Mouse (Mus musculus): ENCODE data around the gene Cluap1. TPM values are rescaled to one million over a fixed set of nuclear protein-coding genes. Genes with fewer than 3 reads are reported as not detected.

The Cluap1 gene
- 31.5 and 33.8 TPM in 2 replicates for polyA plus RNA-seq (2012)

GRCm38 (mm10) chr16:3908537-3909111 lies at the start of gene Cluap1, which contains the start of gene 1700037C18Rik:
Cluap1 (plus strand) TSS chr16:3908801.
1700037C18Rik (minus strand) TSS chr16:3908689.

GRCm38 (mm10) chr16:3872216-3873047 lies 36.2 kb upstream of the Cluap1 start, which contains the start of gene Naa60:
Naa60 (plus strand) TSS chr16:3872375.

GRCm38 (mm10) chr16:3884201-3885064 lies 24.2 kb upstream of the Cluap1 start, which contains the start of the genes Zfp597 and Gm20695:
Zfp597 (minus strand) TSS chr16:3884561.
Gm20695 (plus strand) TSS chr16:3884648.

GRCm38 (mm10) chr16:3976251-3976671 lies 67.7 kb downstream of the Cluap1 start, which contains the start of gene Nlrc3:
Nlrc3 (minus strand) TSS chr16:3976632.

Other genes starting within 250 kb of the Cluap1 start
- gene Mefv, start 190.7 kb upstream of the Cluap1 start, polyA plus RNA-seq (2012) = 5.5 and 10.6 TPM in 2 replicates
- gene Zfp263, start 164.7 kb upstream of the Cluap1 start, polyA plus RNA-seq (2012) = 31.3 and 33.2 TPM in 2 replicates
- gene Olfr15, start 77.9 kb upstream of the Cluap1 start, polyA plus RNA-seq (2012) = not detected in 2 replicates
- gene Zfp174, start 61.5 kb upstream of the Cluap1 start, polyA plus RNA-seq (2012) = 0.03 and 0.05 TPM in 2 replicates
- 49.6 and 53.6 TPM in 2 replicates for gene Naa60, start 36.4 kb upstream of the Cluap1 start, polyA plus RNA-seq (2012)
- gene Zfp597, start 24.2 kb upstream of the Cluap1 start, polyA plus RNA-seq (2012) = 2.4 and 3.3 TPM in 2 replicates
- gene Gm20695, start 24.2 kb upstream of the Cluap1 start, polyA plus RNA-seq (2012) = not detected in 2 replicates
- gene 1700037C18Rik, start 112 bp upstream of the Cluap1 start, polyA plus RNA-seq (2012) = 8.3 and 11.4 TPM in 2 replicates
- gene Nlrc3, start 67.8 kb downstream of the Cluap1 start, polyA plus RNA-seq (2012) = 0.41 and 0.68 TPM in 2 replicates
- gene Slx4, start 95.0 kb downstream of the Cluap1 start, polyA plus RNA-seq (2012) = 18.3 and 19.0 TPM in 2 replicates
- gene Dnase1, start 128.1 kb downstream of the Cluap1 start, polyA plus RNA-seq (2012) = not detected in 2 replicates
- gene Trap1, start 169.0 kb downstream of the Cluap1 start, polyA plus RNA-seq (2012) = 339 and 376 TPM in 2 replicates

Data from megakaryocyte-erythroid progenitor cell, adult 5 weeks (primary cell).